Mouse (Mus musculus) bone marrow, adult 2 months (tissue): ENCODE results near the gene Itga5.

Experiments
- CTCF ChIP-seq: fragments of 200-500 bp; IDR thresholded peaks from 2 replicates; pipeline ENCODE4 v1.5.1; 2011; ENCODE audit warnings: low read length, control low read depth; ENCODE audit not compliant: control insufficient read depth, insufficient read depth
- POLR2A ChIP-seq: fragments of 200-500 bp; IDR thresholded peaks from 2 replicates; pipeline ENCODE4 v1.6.1; 2011; ENCODE audit warnings: low read depth, mild to moderate bottlenecking, control low read depth, low read length, borderline replicate concordance; ENCODE audit not compliant: control insufficient read depth

DNA sequence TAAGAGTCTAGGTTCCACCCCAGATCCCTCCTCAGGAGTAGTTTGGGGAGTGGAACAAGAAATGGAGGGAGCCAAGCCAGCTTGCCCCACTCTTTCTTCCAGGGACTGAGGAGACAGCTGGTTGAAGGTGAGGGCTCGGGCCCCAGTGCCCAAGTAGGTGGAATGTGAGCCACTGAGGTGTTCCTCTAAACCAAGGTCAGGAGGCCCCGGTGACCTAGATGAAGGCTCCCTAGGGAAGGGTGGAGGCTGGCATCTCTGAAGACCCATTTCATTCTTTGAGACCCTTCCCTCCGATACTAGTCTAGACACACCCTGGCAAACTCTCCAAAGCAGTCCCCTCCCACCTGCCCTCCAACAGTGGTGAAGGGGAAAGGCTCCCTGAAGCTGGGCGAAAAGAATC is 44.2 kb downstream of the Itga5 start:
- no peak for TF ChIP-seq CTCF
- TF ChIP-seq POLR2A, result no peak
